Mouse (Mus musculus): Measurements from ENCODE around the gene Btbd16. TPM values are rescaled to one million over a fixed set of nuclear protein-coding genes. Genes with fewer than 3 reads are reported as not detected.
A peak's percentile ranks its signal among the peaks of the same experiment; 100 is the strongest.

Btbd16 gene
- total RNA-seq, 2 experiments from 2014 or later, result 0.49 to 0.96 TPM

DNA sequence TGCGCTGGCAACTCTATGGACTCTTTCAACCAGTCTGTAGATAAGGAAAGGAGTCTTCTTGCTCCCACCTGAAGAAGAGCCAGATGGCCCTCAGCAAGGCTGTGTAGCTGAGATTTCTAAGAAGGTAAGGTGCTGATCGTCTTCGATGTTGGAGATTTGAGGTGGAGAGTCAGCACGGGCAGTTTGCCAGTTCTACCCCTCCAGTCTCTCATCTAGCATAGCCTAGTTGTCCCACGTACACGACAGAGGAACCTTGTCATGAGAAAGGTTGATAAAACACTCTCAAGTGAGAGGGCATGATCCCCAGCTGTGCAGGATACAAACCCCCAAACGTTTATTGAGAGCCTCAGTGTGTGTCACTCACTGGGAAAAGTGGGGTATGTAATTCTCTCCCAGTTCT, 90.8 kb downstream of the Btbd16 start:
- H3K4me3 ChIP-seq, result no peak overlapping the region
- DNase-seq (ENCODE audit: low spot score in 2 of 2), result no peak
- no peak for TF ChIP-seq CTCF (conservative IDR thresholded peaks at IDR 0.05)
- no peak overlapping the region; the same call in 1 of the 2 replicates for H3K27ac ChIP-seq

DNA sequence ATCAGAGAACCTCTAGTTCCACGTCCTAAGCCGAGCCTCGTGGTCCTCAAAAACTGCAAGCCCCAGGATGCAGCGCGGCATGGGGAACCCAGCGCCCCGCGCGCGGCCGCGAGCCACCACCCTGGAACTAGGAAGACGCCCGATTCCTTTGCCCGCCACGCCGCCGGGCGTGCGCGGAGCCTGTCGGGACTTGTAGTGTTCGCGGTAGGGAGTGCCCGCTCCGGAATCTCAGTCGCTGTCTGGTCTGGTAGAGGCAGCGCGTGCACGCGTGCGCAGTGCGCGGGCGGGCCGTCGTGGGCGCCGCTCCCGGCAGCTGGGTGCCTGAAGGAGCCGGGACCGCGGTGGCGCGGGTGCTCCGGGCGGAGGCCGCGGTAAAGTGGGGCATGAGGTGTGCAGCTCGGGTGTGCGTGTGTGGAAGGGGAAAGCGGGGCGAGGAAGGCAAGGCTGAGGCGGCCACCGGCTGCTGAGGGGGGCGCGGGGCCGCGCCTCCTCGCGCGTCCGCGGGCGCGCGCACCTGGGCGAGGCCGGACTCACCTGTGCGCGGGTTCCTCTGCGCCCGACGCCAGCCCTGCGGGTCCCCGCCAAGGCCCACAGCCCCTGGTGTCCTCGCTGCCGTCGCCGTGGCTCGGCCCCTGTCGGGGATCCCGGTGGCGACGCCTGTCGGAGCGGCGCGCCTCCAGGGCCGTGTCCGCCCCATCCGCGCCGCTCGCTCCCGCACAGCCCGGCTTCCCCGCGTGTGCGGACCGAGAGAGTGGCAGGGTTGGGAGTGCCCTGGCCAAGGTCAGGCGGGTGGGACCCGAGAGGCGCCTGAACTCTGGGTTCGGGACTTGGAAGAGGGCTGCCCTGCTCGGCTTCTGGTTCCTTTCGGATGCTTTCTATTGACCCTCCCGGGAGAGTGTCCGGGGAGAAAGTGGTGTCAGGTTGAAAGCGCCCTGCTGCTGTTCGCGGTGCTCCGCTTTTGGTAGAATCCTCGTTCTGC, 92.0 kb downstream of the Btbd16 start, which contains the start of gene Plekha1:
Gene Plekha1 (plus strand): TSS at position 144 of the 979 bp plus-strand sequence.
- Histone ChIP-seq H3K27ac (peak within 1 kb of the TSS; percentile 98), H3K4me3 (peak within 1 kb of the TSS; percentile 67)
- peak; percentile 19; the same call in 1 of the 2 replicates for TF ChIP-seq CTCF (conservative IDR thresholded peaks at IDR 0.05)
- DNase-seq (ENCODE audit: low spot score in 2 of 2), result peak; percentile 98 to 99

DNA sequence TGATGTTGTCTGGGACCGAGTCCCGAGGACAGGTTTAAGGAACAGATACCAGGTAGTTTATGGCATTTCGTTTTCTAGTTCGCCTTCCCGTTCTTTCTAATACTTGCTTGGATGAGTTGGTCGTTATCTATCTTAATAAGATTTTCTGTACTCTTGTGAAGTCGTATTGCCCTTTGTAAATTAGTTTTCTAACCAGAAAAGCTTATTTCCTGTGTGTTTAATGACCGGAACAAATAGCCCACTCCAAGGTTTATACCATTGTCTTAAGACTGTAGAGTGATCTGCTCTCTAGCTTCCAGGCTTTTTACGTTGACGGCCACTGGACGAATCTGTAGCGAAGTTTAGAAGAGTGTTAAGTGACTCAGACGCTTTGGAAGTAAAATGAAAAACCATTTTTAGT, 92.8 kb downstream of the Btbd16 start:
- no peak for TF ChIP-seq CTCF (conservative IDR thresholded peaks at IDR 0.05)
- peak overlapping the region; percentile 98 for H3K27ac ChIP-seq
- DNase-seq (ENCODE audit: low spot score in 2 of 2), result no peak

GRCm38 (mm10) chr7:130867256-130867655, 93.4 kb downstream of the Btbd16 start:
- Histone ChIP-seq H3K4me3 (peak overlapping the region; percentile 67), H3K27ac (peak overlapping the region; percentile 98)
- no peak for TF ChIP-seq CTCF (conservative IDR thresholded peaks at IDR 0.05)
- no peak for DNase-seq (ENCODE audit: low spot score in 2 of 2)

More for the DNA sequence above, 92.8 kb downstream of the Btbd16 start:
- H3K4me3 ChIP-seq, result peak overlapping the region; percentile 67

Other genes starting within 250 kb of the Btbd16 start
- gene Nsmce4a, start 201.0 kb upstream of the Btbd16 start, total RNA-seq (2021), result 10 to 100 TPM; 41.8 to 42.2 TPM
- gene Tacc2, start 196.6 kb upstream of the Btbd16 start, total RNA-seq (2021), result 10 to 100 TPM; 79.5 to 82.0 TPM
- 10 to 100 TPM; 87.1 to 91.2 TPM for gene Plekha1, start 91.7 kb downstream of the Btbd16 start, total RNA-seq (2021)
- 100 to 1,000 TPM; 239 to 255 TPM for gene Htra1, start 162.0 kb downstream of the Btbd16 start, total RNA-seq (2021)